Mouse (Mus musculus): Measurements from ENCODE around the gene Abcb8. TPM values are rescaled to one million over a fixed set of nuclear protein-coding genes. Genes with fewer than 3 reads are reported as not detected.

Abcb8 gene
- polyA plus RNA-seq, 1 experiment from 2014 or later: 52.7 TPM

Other genes with a start within 250 kb of the Abcb8 start
- gene Nupl2, start 228.7 kb upstream of the Abcb8 start, polyA plus RNA-seq (2014; fragmentation: Nextera tagmentation; extraction: Ambion mirVana): 15.2 and 17.1 TPM in 2 replicates
- 23.5 and 32.9 TPM in 2 replicates for gene Kcnh2, start 42.1 kb upstream of the Abcb8 start, polyA plus RNA-seq (2014; fragmentation: Nextera tagmentation; extraction: Ambion mirVana)
- gene Nos3, start 28.9 kb upstream of the Abcb8 start, polyA plus RNA-seq (2014; fragmentation: Nextera tagmentation; extraction: Ambion mirVana): 27.7 and 28.2 TPM in 2 replicates
- 1.0 and 1.5 TPM in 2 replicates for gene Atg9b, start 1.5 kb upstream of the Abcb8 start, polyA plus RNA-seq (2014; fragmentation: Nextera tagmentation; extraction: Ambion mirVana)
- gene Asic3, start 19.7 kb downstream of the Abcb8 start, polyA plus RNA-seq (2014; fragmentation: Nextera tagmentation; extraction: Ambion mirVana): 0.12 TPM in 1 of 2 replicates, not detected in the other
- 28.6 and 31.0 TPM in 2 replicates for gene Cdk5, start 29.9 kb downstream of the Abcb8 start, polyA plus RNA-seq (2014; fragmentation: Nextera tagmentation; extraction: Ambion mirVana)
- 18.7 and 20.4 TPM in 2 replicates for gene Slc4a2, start 30.2 kb downstream of the Abcb8 start, polyA plus RNA-seq (2014; fragmentation: Nextera tagmentation; extraction: Ambion mirVana)
- 157 and 181 TPM in 2 replicates for gene Fastk, start 51.6 kb downstream of the Abcb8 start, polyA plus RNA-seq (2014; fragmentation: Nextera tagmentation; extraction: Ambion mirVana)
- 18.3 and 20.5 TPM in 2 replicates for gene Tmub1, start 54.2 kb downstream of the Abcb8 start, polyA plus RNA-seq (2014; fragmentation: Nextera tagmentation; extraction: Ambion mirVana)
- gene Agap3, start 58.5 kb downstream of the Abcb8 start, polyA plus RNA-seq (2014; fragmentation: Nextera tagmentation; extraction: Ambion mirVana): 36.7 and 38.7 TPM in 2 replicates
- gene Gbx1, start 133.5 kb downstream of the Abcb8 start, polyA plus RNA-seq (2014; fragmentation: Nextera tagmentation; extraction: Ambion mirVana): 0.05 and 0.07 TPM in 2 replicates
- gene Asb10, start 147.3 kb downstream of the Abcb8 start, polyA plus RNA-seq (2014; fragmentation: Nextera tagmentation; extraction: Ambion mirVana): 5.0 and 6.3 TPM in 2 replicates
- not detected in 2 replicates for gene 4931409K22Rik, start 163.1 kb downstream of the Abcb8 start, polyA plus RNA-seq (2014; fragmentation: Nextera tagmentation; extraction: Ambion mirVana)
- gene Abcf2, start 183.8 kb downstream of the Abcb8 start, polyA plus RNA-seq (2014; fragmentation: Nextera tagmentation; extraction: Ambion mirVana): 57.4 and 60.8 TPM in 2 replicates
- gene Chpf2, start 193.1 kb downstream of the Abcb8 start, polyA plus RNA-seq (2014; fragmentation: Nextera tagmentation; extraction: Ambion mirVana): 8.6 and 8.9 TPM in 2 replicates
- gene Smarcd3, start 230.7 kb downstream of the Abcb8 start, polyA plus RNA-seq (2014; fragmentation: Nextera tagmentation; extraction: Ambion mirVana): 71.0 and 78.4 TPM in 2 replicates

Data from heart, embryonic 14.5 days (tissue).